Mouse (Mus musculus) spleen, postnatal 36 days (tissue): Measurements from ENCODE around the gene Acrbp.

Experiments used
- DNase-seq, 2 experiments: peaks; one replicate each; pipeline ENCODE4 v3.0.0; 2022; ENCODE audit warnings: low spot score in 2 of 2, mixed read lengths in 1 of 2

Acrbp gene

DNA sequence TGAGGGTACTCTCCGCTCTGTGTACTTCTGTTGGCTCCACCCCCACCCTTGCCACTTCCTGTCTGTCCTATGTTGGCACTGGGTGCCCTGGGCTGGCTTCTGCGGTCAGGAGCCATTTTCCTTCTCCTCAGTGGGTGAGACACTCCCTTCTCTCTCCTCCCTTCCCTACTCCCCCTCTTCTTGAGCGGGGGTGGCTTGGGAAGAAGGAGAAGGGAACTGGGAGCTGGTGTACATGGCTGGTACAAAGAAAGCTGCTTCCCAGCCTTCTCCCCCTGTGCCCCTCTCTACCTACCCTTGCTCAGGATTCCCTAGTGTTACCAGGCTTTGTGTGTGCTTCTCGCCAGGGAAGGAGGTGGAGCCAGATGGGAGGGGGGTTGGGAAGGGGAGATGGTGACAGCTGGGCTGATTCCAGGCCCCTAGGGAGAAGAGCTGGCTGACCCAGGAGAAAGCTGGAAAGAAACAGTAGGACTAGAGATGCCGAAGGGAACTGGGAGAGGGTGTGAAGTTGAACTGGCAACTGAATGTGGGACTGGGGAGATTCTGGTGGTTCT lies 50.0 kb downstream of the Acrbp start:
- peak; percentile 72 to 77 for DNase-seq

DNA sequence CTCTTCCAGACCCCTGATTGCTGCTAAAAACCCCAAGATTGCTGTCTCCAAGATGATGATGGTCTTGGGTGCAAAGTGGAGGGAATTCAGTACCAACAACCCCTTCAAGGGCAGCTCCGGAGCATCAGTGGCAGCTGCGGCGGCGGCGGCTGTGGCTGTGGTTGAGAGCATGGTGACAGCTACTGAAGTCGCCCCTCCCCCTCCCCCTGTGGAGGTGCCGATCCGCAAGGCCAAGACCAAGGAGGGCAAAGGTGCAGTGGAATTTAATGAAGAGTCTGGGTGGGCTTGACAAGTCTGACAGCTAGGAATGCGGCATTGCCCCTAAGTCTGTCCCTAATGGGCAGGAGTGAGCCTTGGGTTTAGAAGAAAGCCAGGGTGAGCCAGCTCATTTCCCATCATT lies 52.0 kb downstream of the Acrbp start:
- DNase-seq, result no peak

DNA sequence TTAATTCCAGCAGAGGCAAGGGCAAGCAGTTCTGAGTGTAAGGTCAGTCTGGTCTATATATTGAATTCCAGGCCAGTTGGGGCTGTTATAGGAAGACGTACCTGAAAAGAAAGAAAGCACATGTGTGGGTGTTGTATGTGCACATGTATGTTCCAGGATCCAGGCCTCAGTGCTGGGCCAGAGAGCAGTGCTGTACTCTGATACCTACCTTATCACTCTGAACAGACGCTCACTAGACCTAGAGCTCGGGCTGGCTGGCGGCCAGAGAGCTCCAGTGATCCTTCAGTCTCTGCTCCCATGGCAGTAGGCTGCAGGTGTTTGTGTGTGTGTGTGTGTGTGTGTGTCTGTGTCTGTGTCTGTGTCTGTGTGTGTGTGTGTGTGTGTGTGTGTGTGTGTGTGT lies 54.7 kb downstream of the Acrbp start:
- DNase-seq, result peak; percentile 57 to 78

DNA sequence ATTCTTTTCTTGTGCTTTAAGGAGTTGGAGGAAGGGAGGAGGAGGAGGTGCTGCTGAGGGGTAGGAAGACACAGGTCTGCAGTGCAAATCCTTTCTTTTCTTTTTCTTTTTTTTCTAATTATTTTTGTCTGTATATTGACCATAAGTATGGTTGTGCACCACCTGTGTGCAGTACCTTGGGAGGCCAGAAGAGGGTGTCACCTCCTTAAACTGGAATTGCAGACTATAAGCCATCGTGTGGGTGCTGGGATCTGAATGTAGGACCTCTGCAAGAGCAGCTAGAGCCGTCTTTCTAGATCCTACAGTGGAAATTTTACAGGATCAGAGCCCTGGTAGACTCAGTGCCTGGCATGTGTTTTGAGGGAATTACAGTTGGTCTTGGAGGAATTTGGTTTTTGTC lies 58.2 kb downstream of the Acrbp start:
- no peak for DNase-seq

DNA sequence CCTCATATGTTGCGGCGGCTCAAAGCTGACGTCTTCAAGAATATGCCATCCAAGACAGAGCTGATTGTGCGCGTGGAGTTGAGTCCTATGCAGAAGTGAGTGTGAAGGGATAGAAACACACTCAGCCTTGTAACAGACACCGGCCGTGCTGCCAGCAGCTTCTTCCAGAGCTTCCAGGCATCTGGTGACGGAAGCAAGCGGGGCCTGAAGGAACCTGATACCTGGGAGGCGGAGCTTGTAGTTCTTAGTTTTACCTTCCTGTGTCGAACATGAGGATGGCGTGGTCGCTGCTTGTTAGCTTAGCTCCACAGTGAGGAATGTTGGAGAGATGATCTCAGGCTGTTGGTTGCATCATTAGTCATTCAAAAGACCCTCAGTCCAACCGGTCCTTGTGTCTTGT lies 59.9 kb downstream of the Acrbp start:
- no peak for DNase-seq

DNA sequence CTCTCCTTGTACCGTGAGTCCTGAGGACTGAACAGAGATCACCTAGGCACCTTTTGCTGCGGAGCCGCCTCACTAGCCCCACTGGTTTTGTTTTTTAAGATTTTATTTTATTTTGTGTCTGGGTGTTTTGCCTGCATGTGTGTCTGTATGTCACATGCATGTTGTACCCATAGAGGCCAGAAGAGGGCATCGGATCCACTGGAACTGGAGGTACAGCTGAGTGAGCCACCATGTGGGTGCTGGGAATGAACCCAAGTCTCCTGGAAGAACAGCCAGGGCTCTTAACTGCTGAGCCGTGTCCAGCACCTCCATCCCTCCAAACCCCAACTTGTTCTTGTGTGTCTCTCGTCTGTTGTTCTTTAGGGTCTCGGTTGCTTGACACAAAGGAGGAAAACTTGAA lies 61.4 kb downstream of the Acrbp start:
- no peak for DNase-seq

DNA sequence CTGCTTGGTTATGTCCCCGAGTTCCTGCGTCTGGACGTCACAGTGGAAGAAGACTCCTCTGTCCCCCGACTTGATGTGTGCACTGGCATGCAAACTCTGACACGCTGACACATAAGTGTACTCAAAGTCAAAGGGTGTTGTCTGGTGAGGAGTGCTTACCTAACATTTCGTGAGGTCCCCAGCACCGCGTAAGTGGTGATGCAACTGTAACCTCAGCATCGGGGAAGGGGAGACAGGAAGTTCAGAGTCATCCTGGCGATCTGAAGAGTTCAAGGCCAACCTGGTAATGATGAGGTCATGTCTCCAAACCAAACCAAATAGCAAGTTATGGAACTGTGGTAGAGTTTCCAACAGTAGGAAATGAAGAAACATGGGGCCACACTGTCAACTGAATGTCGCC lies 63.1 kb downstream of the Acrbp start:
- no peak for DNase-seq
